Mouse (Mus musculus) brain, adult 10 weeks (tissue): Measurements from ENCODE around the gene BC061237. TPM values are rescaled to one million over a fixed set of nuclear protein-coding genes. Genes with fewer than 3 reads are reported as not detected.

Experiments used
- polyA plus RNA-seq: library from polyadenylated mRNA; stranded (reverse); fragments of 350-450 nt; fragmentation: Illumina TruSeq; extraction: RNeasy Lipid Tissue Mini Kit (QIAGEN cat#74804); gene quantifications from one replicate; pipeline ENCODE4 v1.2.3, GENCODE M21; 2015; ENCODE audit warnings: low read depth, low replicate concordance

Gene BC061237
- polyA plus RNA-seq, result not detected

DNA sequence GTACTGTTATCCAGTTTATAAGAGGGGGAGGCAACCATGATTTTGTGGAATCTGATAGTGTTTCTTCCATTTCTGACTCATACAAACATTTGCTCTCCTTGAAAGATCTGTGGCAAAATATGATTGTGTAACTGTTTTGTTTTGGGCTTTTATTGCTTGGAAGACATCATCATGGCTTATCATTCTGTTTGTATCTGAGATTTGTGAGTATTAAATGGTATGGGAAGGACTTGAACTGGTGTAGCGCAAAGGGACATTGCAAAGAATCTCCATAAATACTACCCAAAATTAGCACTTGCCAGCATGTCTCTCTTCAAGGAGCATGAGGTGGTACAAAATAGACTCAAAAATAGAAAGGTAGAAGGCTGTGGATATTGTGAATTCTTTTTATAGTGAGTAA is at the start of gene BC061237:
Gene BC061237, plus strand, starts transcription at position 301 of the 400 bp plus-strand sequence.

DNA sequence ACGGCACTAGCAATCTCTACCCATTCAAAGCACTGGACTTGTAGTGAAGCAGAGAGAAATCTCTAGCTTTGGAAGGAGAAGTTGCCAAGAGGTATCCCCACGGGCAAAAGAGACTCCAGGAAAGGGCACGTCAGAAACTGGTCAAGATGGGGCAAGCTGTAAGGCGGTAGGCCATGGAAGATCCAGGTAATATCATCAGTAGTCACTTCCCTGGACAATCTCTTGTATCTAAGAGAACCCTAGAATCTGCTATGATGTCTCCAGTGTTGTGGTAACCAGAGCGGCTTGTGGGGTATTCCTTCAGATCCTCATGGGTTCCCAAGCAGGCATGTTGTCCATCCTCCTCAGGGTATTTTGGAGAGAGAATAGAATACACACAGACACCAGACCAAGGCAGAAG is 25.7 kb downstream of the BC061237 start, which contains the start of gene Gm17093:
Gene Gm17093, plus strand, starts transcription at position 301 of the 400 bp plus-strand sequence.

Other genes with a start within 250 kb of the BC061237 start
- gene Gm8220, start 206.9 kb upstream of the BC061237 start, polyA plus RNA-seq, result not detected
- not detected for gene Gm5930, start 153.9 kb upstream of the BC061237 start, polyA plus RNA-seq
- gene Gm8229, start 127.1 kb upstream of the BC061237 start, polyA plus RNA-seq, result not detected
- gene Gm3371, start 81.8 kb upstream of the BC061237 start, polyA plus RNA-seq, result not detected
- gene Gm8232, start 58.8 kb upstream of the BC061237 start, polyA plus RNA-seq, result not detected
- not detected for gene Gm17093, start 25.8 kb downstream of the BC061237 start, polyA plus RNA-seq
- gene Gm8247, start 90.7 kb downstream of the BC061237 start, polyA plus RNA-seq, result not detected
- not detected for gene Gm5624, start 135.5 kb downstream of the BC061237 start, polyA plus RNA-seq
- not detected for gene Gm8257, start 214.0 kb downstream of the BC061237 start, polyA plus RNA-seq